Mouse (Mus musculus): Measurements from ENCODE around the gene Rmdn2.
A peak's percentile ranks its signal among the peaks of the same experiment; 100 is the strongest.

The Rmdn2 gene

DNA sequence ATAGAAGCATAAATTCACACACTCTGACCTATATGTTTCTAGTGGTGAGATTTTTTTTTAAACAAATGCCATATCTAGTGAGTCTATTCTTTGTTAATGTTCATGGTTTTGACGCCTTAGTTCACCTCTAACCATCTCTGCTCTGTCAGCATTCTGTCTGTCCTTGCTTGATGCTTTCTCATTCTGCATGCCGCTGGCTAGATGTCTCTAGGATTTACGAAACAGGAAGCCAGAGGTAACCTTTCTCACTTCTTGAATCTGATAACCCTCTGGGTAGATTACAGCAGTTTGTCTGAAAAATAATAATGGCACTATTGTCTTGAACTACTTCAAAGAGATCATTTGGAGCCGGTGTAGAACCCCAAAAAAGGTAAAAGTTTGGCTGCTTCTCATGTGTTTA is 5.0 kb downstream of the Rmdn2 start:
- DNase-seq = no peak

DNA sequence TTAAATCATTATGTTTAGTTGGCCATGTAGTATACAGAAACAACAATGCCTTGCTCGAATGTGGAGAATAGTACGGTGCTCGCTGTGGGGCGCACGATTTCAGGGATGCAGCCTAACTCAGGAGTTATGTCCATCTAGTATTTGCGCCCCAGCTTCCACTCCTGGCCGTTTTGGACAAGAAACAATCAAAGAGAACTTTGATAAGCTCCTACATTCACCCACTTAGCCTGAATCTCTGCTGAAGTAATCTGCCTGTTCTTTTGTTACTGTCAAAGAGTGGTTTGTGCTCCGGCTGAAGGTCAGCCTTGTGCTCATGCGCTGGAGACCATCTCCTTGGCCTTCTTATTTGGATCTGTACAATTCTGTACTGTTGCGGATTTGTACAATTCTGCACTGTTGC is 6.8 kb downstream of the Rmdn2 start:
- DNase-seq = no peak

- no peak for DNase-seq
Measured at GRCm38 (mm10) chr17:79618984-79619383, 7.3 kb downstream of the Rmdn2 start.

DNA sequence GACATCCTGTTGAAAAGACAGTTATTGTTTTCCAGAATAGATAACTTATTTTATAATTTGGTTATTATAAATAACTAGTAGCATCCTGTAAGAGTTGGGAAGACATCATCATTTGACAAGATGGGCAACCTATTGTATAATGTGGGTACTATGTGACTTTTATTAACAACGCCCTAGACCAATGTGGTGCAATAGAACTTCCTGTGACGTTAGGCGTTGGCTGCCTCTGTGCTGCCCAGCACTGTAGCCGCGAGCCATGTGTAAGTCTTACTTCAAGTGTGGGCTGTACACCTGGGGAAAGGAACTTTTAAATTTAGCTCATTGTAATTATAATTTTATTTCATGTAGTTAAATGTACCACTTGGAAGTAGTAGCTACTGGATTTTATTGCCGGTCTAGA is 10.4 kb downstream of the Rmdn2 start:
- DNase-seq = no peak

DNA sequence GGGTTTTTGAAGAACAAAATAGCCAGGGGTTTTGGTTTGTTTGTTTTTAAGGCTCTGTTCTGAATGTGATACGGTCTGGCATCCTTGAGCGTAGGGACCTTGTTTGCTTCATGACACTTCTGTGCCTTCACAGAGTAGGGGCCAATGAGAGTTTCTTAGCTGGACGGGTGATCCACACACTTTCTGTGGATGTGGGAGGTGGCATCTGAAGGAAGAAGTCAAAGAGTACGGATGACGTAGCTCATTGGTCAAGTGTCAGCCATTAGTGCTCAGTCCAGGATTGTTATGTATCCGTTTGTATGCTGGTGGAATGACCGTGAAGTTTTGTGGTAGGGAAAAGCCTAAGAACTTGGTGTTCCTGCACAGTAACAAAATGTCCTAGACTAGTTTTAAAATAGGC is 10.9 kb downstream of the Rmdn2 start:
- DNase-seq = no peak

GRCm38 (mm10) chr17:79623841-79624240 is 12.2 kb downstream of the Rmdn2 start:
- no peak for DNase-seq

- no peak for DNase-seq
Measured at GRCm38 (mm10) chr17:79626241-79626816, 14.7 kb downstream of the Rmdn2 start.

GRCm38 (mm10) chr17:79649893-79650292 is 38.2 kb downstream of the Rmdn2 start:
- DNase-seq = peak in 1 of 2 experiments; percentile 36

DNA sequence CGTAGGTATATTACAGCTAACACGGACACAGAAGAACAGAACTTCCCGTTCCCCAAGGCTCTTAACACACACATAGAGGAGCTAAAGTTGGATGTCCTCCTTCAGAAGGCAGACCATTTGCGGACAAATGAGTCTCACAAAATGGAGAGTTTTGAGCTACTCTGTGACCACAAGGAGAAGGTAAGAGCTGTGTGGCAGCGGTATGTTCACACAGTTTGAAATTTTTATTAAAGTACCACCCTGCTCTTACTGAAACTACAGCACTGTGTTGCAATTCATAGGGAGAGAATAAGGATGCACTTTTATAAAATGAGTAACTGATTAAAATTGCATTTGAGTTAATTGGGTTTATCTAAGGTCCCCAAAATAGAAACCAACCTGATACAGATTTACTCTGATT is 38.6 kb downstream of the Rmdn2 start:
- DNase-seq = peak in 1 of 2 experiments; percentile 21

GRCm38 (mm10) chr17:79653171-79653570 is 41.5 kb downstream of the Rmdn2 start:
- DNase-seq = no peak

- no peak for DNase-seq
Measured at GRCm38 (mm10) chr17:79654187-79654586, 42.5 kb downstream of the Rmdn2 start.

GRCm38 (mm10) chr17:79657785-79658184 is 46.1 kb downstream of the Rmdn2 start:
- no peak for DNase-seq

DNA sequence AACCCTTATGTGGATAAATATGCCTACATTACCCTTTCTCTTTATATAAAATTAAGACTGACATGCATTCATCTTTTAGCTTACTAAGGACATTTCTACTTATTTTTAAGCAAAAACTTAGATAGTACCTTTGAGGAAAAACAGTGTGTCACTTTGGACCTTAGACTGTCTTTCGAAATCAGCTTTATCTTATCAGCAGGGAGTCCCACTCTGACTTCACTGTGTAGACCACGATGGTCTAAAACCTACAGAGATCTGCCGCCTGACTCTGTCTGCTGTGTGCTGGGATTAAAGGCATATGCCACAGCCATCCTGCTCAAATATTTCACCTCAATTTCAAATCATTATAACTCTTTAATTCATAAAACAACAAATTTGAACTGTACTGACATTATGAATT is 46.8 kb downstream of the Rmdn2 start:
- DNase-seq = no peak

DNA sequence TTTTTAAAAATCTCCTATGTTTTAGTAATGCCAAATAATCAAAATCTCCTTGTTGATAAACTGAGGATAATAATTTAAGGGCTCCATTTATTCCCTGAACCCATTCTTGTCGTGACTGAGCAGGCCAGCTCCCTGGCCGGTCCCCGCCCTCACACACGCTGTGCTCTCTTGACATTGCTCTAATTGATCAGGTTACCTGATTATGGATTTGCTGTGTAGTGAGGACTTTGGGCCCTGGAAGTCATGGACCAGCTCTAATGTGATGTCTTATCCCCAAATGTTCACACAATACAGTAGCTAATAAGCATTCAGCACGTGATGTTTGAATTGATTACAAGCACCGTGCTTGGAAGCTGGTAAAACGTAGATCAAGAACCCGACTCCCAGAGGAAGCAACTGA is 47.2 kb downstream of the Rmdn2 start:
- DNase-seq = no peak

- peak; percentile 60 to 73 for DNase-seq
Measured at GRCm38 (mm10) chr17:79661387-79661786, 49.7 kb downstream of the Rmdn2 start.

DNA sequence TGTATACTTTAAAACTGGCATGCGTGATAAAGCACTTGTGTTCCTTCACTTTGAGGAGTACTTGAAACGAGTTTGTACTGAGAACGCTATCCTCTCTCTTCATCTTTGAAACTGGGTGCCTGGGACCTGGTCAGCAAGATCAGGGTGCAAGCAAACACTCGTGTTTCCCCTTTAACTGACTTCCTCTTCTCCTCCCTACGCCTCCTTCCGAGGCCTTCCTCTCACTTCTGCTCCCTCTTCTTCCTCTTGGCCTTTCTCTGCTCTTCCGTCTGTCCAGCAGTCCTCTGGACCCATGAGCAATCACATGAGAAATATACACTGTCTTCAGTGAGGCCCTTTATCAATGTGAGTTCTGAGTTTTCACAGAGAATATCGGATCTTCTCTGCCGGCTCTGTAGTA is 50.2 kb downstream of the Rmdn2 start:
- DNase-seq = peak in 1 of 2 experiments; percentile 11

DNA sequence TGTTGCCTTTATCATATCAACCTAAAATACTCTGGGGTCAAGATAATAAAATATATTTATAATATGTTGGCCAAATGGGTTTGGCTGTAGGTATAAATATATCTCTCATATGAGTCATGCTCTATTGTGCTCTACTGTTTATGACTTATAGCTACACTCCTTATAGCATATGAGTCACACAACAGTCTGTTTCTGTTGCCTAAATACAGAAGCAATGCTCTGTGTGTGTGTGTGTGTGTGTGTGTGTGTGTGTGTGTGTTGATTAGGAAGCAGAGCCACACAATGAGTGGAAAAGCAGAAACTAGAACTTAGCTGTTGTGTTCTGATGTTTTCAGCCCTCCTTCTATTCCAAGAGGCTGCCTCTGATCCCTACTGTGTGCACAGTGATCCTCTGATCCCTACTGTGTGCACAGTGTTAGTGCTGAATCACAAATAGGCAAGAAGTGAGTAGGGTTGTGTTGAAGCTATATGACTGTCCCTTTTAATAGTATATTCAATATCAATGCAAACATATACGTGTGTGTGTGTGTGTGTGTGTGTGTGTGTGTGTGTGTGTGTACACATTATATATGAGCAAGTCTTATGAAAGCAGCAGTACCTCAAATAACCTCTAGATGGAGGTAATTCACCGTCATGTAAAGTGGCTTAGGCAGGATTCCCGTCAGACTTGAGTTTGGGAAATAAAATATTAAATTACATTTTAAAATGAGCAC is 51.9 kb downstream of the Rmdn2 start:
- no peak for DNase-seq

DNA sequence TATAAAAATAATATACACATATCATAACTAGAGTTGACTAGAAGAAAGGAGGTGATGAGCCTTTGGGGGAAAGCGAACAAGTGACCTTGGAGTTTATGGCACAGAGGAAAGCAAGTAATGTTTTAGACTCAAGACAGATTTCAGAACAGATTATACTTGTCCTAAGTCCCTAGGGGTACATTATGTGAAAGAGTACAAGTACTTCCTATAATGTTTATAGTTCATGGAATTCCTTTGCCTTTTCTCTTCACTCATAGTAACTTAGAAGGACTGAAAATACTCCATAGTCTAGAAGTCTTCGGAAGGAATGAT is 52.4 kb downstream of the Rmdn2 start:
- DNase-seq = no peak

GRCm38 (mm10) chr17:79670837-79671236 is 59.2 kb downstream of the Rmdn2 start:
- DNase-seq = peak in 1 of 2 experiments; percentile 16

- no peak for DNase-seq
Measured at GRCm38 (mm10) chr17:79695106-79695505, 83.4 kb downstream of the Rmdn2 start.

- DNase-seq = no peak
Measured at GRCm38 (mm10) chr17:79695541-79695940, 83.9 kb downstream of the Rmdn2 start.

DNA sequence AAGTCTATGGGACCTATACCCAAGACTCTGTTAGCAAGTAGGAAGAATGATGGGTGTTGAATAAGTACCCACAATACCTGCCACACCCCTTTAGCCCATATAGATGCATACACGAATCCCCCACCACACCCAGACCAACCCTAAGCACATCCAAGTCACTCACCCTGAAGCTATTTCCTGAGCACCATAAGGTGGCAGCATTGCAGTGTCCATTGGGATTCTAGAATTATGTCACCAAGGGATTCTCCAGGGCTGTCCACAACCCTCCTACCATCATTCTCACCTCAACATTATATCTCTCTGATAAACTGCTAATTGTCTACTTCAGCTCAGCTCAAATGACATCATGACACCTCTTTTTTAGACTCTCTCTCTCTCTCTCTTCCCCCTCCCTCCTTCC is 87.5 kb downstream of the Rmdn2 start:
- no peak for DNase-seq

- no peak for DNase-seq
Measured at GRCm38 (mm10) chr17:79700871-79701270, 89.2 kb downstream of the Rmdn2 start.

- DNase-seq = no peak
Measured at GRCm38 (mm10) chr17:79705671-79706455, 94.2 kb downstream of the Rmdn2 start.

All from lung, adult 18-20 months (tissue).